Mouse (Mus musculus) forebrain, embryonic 11.5 days (tissue): ENCODE data around the gene Tacstd2. TPM values are rescaled to one million over a fixed set of nuclear protein-coding genes. Genes with fewer than 3 reads are reported as not detected.
A peak's percentile ranks its signal among the peaks of the same experiment; 100 is the strongest.

Experiments used
- ATAC-seq: fragments of 200-750 bp; cut with Nextera tagmentation; replicated peaks from 2 replicates; pipeline ENCODE4 v1.8.0; 2017; ENCODE audit warnings: moderate TSS enrichment; ENCODE audit not compliant: low FRiP score
- DNase-seq: peaks from one replicate; pipeline ENCODE4 v3.0.0-alpha.2; 2017; ENCODE audit warnings: low spot score
- H3K27ac ChIP-seq: fragments of 300-500 bp; sonication (generic); 2 replicates; pipeline ENCODE4 v1.5.1; 2014; ENCODE audit warnings: low read depth, low read length
- H3K27me3 ChIP-seq: fragments of 300-500 bp; sonication (generic); 2 replicates; pipeline ENCODE4 v1.6.1; 2014; ENCODE audit warnings: mild to moderate bottlenecking, low read length, mixed read lengths; ENCODE audit not compliant: control insufficient read depth, insufficient read depth
- H3K36me3 ChIP-seq: fragments of 300-500 bp; sonication (generic); 2 replicates; pipeline ENCODE4 v1.6.1; 2014; ENCODE audit warnings: mild to moderate bottlenecking, low read length, moderate library complexity, mixed read lengths; ENCODE audit not compliant: control insufficient read depth, insufficient read depth
- H3K4me1 ChIP-seq: fragments of 300-500 bp; sonication (generic); replicated peaks from 2 replicates; pipeline ENCODE4 v1.6.1; 2014; ENCODE audit warnings: low read length, mixed read lengths; ENCODE audit not compliant: control insufficient read depth, insufficient read depth
- H3K4me2 ChIP-seq: fragments of 300-500 bp; sonication (generic); 2 replicates; pipeline ENCODE4 v1.6.1; 2014; ENCODE audit warnings: low read depth, mild to moderate bottlenecking, low read length, moderate library complexity, mixed read lengths; ENCODE audit not compliant: severe bottlenecking
- H3K4me3 ChIP-seq: fragments of 300-500 bp; sonication (generic); 2 replicates; pipeline ENCODE4 v1.5.1; 2014; ENCODE audit warnings: low read depth, low read length
- H3K9ac ChIP-seq: fragments of 300-500 bp; sonication (generic); 2 replicates; pipeline ENCODE4 v1.6.1; 2014; ENCODE audit warnings: low read length
- H3K9me3 ChIP-seq: fragments of 300-500 bp; sonication (generic); 2 replicates; pipeline ENCODE4 v1.6.1; 2016; ENCODE audit warnings: low read length, mixed read lengths; ENCODE audit not compliant: control insufficient read depth
- WGBS: fragments of 180-500 bp; shearing (Covaris S2); extraction: QIAGEN DNeasy Blood & Tissue Kit; methylation state at CpG from one replicate; pipeline ENCODE4 v1.1.7; 2014; 5-methylcytosine and 5-hydroxymethylcytosine counted together
- polyA plus RNA-seq: library from polyadenylated mRNA; unstranded; fragments of >200 nt; fragmentation: Nextera tagmentation; extraction: Ambion mirVana; gene quantifications from 2 replicates; pipeline ENCODE4 v1.2.1, GENCODE M21; 2014

Tacstd2 gene
- polyA plus RNA-seq, result 5.4 and 7.0 TPM in 2 replicates

- peaks cover 49% of the 10 kb centered on the region for H3K27me3 ChIP-seq
- H3K4me1 ChIP-seq, result peaks cover 2% of the 10 kb centered on the region; the same call in 1 of the 2 replicates
- no peak within 1 kb of the TSS for H3K27ac ChIP-seq
- no peaks in the 10 kb centered on the region for H3K9me3 ChIP-seq
- WGBS, result 2% methylated on average over 8 of the region's 8 CpGs
- H3K4me3 ChIP-seq, result peak within 1 kb of the TSS; percentile 34
- no peaks in the 10 kb centered on the region for H3K36me3 ChIP-seq
- H3K9ac ChIP-seq, result no peak within 1 kb of the TSS
- ATAC-seq (0 out of 2 replicates have a peak, but pooled peaks have one; percentile 12), DNase-seq (no peak)
- H3K4me2 ChIP-seq, result peak within 1 kb of the TSS; percentile 65
Observed at GRCm38 (mm10) chr6:67535777-67536054, at the start of gene Tacstd2. Tacstd2 (minus strand) TSS chr6:67535796.

DNA sequence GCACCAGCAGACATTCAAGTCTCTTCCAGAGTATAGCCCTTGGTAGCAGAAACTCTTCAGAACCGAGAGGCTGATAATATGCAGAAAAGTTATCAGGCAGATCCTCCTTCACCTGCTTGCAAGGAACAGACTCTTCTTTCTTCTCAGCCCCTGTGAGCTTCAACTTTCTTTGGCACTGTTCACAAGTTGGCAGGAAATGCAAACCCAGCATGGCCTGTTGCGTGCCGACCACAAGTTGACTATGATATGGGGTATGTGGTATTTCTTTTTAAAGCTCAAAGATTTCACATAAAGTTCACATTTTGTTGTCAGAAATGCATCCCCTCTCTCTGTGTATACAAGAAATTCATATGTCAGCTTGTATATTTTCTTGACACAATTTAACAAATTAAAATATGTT, 30.7 kb upstream of the Tacstd2 start:
- no peaks in the 10 kb centered on the region for H3K9me3 ChIP-seq
- H3K27me3 ChIP-seq, result no peaks in the 10 kb centered on the region
- H3K9ac ChIP-seq, result no peak overlapping the region
- ATAC-seq, result no peak
- no peak for DNase-seq
- no peak overlapping the region for H3K4me2 ChIP-seq
- WGBS, result 92% methylated on average over 3 of the region's 3 CpGs
- no peaks in the 10 kb centered on the region for H3K4me1 ChIP-seq
- H3K4me3 ChIP-seq, result no peak overlapping the region
- H3K27ac ChIP-seq, result no peak overlapping the region
- no peaks in the 10 kb centered on the region for H3K36me3 ChIP-seq

DNA sequence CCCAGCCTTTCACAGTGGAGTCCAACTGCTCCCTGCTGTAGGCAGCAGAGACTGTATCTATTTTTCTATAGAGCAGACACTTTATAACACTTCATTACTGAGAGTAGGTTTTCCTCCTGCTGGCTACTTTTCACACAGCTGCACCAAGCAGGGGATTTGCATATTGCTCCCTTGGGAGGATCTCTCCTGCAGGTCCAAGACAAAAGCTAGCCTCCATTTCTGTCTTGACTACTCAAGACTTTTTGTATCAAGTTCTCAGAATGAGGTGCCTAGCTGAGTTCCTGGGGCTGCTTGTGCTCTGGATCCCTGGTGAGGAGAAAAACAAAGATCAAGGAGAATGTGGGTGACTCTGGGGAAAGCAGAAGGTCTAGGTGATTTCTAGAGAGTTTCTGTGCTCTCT, 19.8 kb upstream of the Tacstd2 start:
- Histone ChIP-seq H3K4me3 (no peak overlapping the region), H3K9me3 (no peaks in the 10 kb centered on the region), H3K4me1 (no peaks in the 10 kb centered on the region), H3K4me2 (no peak overlapping the region), H3K27ac (no peak overlapping the region), H3K9ac (no peak overlapping the region), H3K36me3 (no peaks in the 10 kb centered on the region), H3K27me3 (no peaks in the 10 kb centered on the region)
- DNase-seq, result no peak
- no peak for ATAC-seq

DNA sequence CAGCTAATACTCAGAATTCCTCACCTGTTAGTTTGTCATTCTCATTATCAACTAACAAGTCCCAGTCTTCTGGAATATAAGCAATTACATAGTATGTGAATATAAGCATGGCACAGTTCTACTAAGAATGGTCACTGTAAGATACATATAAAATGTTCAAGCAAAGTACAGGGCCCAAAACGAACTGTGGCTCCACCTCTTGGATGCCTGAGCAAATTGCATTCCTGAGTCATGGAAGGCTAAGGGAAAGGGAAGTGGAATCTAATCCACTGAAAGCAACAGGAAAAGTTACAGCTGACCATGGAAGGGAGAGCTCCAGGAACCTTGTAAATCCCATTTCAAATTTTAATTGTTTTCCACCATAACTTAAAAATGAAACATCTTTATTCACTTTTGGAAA, 14.0 kb upstream of the Tacstd2 start:
- Histone ChIP-seq H3K9me3 (no peaks in the 10 kb centered on the region), H3K27me3 (no peaks in the 10 kb centered on the region), H3K4me3 (no peak overlapping the region), H3K27ac (no peak overlapping the region), H3K4me2 (no peak overlapping the region), H3K4me1 (no peaks in the 10 kb centered on the region), H3K9ac (no peak overlapping the region), H3K36me3 (no peaks in the 10 kb centered on the region)
- ATAC-seq (no peak), DNase-seq (no peak)
- 12% methylated on average over 1 of the region's 1 CpGs for WGBS

DNA sequence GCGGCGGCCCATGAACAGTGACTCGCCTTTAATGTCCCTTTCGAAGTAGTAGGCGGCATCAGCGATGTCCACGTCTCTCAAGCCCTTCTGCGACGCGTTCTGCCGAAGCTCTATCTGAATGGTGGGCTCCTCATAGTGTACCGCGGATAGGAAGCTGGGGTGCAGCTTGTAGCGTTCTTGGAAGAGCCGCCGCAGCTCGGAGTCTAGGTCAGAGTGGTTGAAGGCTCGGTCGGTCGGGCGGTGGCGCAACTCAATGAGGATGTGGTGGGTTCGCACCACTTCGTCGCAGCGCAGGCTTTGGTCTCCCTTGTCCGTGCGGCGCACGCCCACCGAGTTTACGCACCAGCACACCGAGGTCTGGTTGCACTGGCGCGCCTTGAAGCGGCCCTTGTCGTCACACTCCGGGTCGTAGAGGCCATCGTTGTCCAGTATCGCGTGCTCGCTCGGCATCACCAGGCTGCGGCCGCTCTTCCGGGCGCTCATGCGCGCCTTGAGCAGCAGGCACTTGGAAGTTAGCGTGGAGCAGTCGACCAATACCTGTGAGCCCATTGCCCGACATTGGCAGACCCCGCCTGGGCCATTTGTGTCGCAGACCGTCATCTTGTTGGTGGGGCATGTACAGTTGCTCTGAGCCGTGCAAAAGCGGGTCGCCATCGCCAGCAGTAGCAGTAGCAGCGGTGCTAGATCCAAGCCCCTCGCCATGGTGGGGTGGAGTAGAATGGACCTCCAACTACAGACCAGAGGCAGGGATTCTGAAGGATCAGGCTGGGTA, 405 bp downstream of the Tacstd2 start:
- DNase-seq (peak; percentile 73), ATAC-seq (peak; percentile 69)
- Histone ChIP-seq H3K4me2 (peak overlapping the region; percentile 65), H3K4me1 (peaks cover 2% of the 10 kb centered on the region; the same call in 1 of the 2 replicates), H3K9ac (no peak overlapping the region), H3K36me3 (no peaks in the 10 kb centered on the region), H3K27ac (no peak overlapping the region), H3K27me3 (peaks cover 49% of the 10 kb centered on the region), H3K9me3 (no peaks in the 10 kb centered on the region), H3K4me3 (peak overlapping the region; percentile 34)
- WGBS, result under 1% methylated on average over 62 of the region's 62 CpGs

GRCm38 (mm10) chr6:67534191-67535004, 1.2 kb downstream of the Tacstd2 start:
- DNase-seq (no peak), ATAC-seq (peak; percentile 3; the same call in 1 of the 2 replicates)
- H3K27ac ChIP-seq, result no peak overlapping the region
- WGBS, result 7% methylated on average over 31 of the region's 31 CpGs
- peaks cover 49% of the 10 kb centered on the region for H3K27me3 ChIP-seq
- no peak overlapping the region for H3K9ac ChIP-seq
- no peaks in the 10 kb centered on the region for H3K36me3 ChIP-seq
- no peaks in the 10 kb centered on the region for H3K9me3 ChIP-seq
- peak overlapping the region; percentile 34 for H3K4me3 ChIP-seq
- peaks cover 2% of the 10 kb centered on the region; the same call in 1 of the 2 replicates for H3K4me1 ChIP-seq
- peak overlapping the region; percentile 65 for H3K4me2 ChIP-seq

DNA sequence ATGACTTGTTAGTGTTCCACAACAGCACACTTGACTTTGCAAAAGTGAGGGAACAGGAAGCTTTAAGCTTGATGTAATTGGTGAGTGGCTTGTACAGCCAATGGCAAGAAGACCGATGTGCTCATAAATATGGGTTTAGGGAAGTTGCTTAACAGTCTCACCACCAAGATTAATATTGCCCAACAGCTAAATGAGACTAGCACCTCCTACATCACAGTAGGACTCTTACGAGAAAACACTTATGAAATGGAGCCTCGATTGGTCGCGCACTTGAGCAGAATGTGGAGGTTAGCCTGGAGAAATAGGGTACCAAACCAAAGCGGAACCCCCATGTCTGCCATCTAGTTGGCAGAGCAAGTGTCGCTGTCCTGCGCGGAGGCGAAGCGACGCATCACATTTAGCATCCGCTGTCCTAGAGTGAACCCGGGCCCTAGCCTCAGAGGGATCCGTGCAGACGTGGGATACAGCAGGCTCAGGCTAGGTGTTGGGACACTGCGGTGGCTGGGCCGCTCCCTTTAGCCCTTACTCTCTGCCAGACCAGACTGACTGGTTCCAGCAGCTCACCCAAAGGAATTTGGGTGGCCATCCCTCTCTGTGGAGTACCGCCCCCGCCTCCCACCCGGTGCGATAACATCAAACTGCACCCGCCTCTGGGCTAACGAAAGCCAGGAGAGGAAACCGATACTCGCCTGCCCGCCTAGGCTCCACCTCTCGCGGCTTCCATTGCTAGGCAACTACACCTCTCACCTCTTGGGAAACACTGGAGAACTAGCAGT, 2.7 kb downstream of the Tacstd2 start:
- peak; percentile 61 for ATAC-seq
- H3K27me3 ChIP-seq, result peaks cover 49% of the 10 kb centered on the region
- 7% methylated on average over 29 of the region's 29 CpGs for WGBS

GRCm38 (mm10) chr6:67531822-67532162, 3.8 kb downstream of the Tacstd2 start:
- Histone ChIP-seq H3K27ac (no peak overlapping the region), H3K9me3 (no peaks in the 10 kb centered on the region), H3K4me1 (peaks cover 2% of the 10 kb centered on the region; the same call in 1 of the 2 replicates), H3K4me2 (no peak overlapping the region), H3K9ac (no peak overlapping the region), H3K36me3 (no peaks in the 10 kb centered on the region), H3K27me3 (peaks cover 45% of the 10 kb centered on the region), H3K4me3 (no peak overlapping the region)
- WGBS, result 56% methylated on average over 7 of the region's 7 CpGs
- no peak for DNase-seq
- ATAC-seq, result no peak

More for the DNA sequence above, 2.7 kb downstream of the Tacstd2 start:
- Histone ChIP-seq H3K4me3 (peak overlapping the region; percentile 8), H3K4me1 (peaks cover 2% of the 10 kb centered on the region; the same call in 1 of the 2 replicates), H3K36me3 (no peaks in the 10 kb centered on the region), H3K9me3 (no peaks in the 10 kb centered on the region), H3K9ac (no peak overlapping the region), H3K4me2 (peak overlapping the region; percentile 35), H3K27ac (no peak overlapping the region)
- peak; percentile 66 for DNase-seq
